Mouse (Mus musculus) E14TG2a.4 (cell line): ENCODE measurements around the gene Grpel1.

Source experiments
- CTCF ChIP-seq: conservative IDR thresholded peaks from 2 replicates; pipeline ENCODE4 v1.5.1; 2014; ENCODE audit warnings: low read length
- NANOG ChIP-seq: IDR thresholded peaks from 2 replicates; pipeline ENCODE4 v1.6.1; 2014; ENCODE audit warnings: borderline replicate concordance, low read length, mixed read lengths

- TF ChIP-seq CTCF, result no peak
- TF ChIP-seq NANOG, result no peak
Observed at GRCm38 (mm10) chr5:36422689-36423088, 42.1 kb upstream of the Grpel1 start.
